Mouse (Mus musculus) limb, embryonic 14.5 days (tissue): ENCODE measurements around the gene Snx18. TPM values are rescaled to one million over a fixed set of nuclear protein-coding genes. Genes with fewer than 3 reads are reported as not detected.

Experiments used
- ATAC-seq: fragments of 200-750 bp; cut with Nextera tagmentation; 2 replicates; pipeline ENCODE4 v1.8.0; 2017; ENCODE audit warnings: low read depth, moderate number of reproducible peaks, moderate TSS enrichment; ENCODE audit not compliant: low FRiP score
- DNase-seq: peaks from one replicate; pipeline ENCODE4 v3.0.0-alpha.2; 2015; ENCODE audit warnings: low spot score
- H3K27ac ChIP-seq: fragments of 300-500 bp; sonication (generic); replicated peaks from 2 replicates; pipeline ENCODE4 v1.5.1; 2014; ENCODE audit warnings: low read depth, mild to moderate bottlenecking, low read length, moderate library complexity, mixed read lengths
- H3K27me3 ChIP-seq: fragments of 300-500 bp; sonication (generic); 2 replicates; pipeline ENCODE4 v1.6.1; 2014; ENCODE audit warnings: low read length, mixed read lengths; ENCODE audit not compliant: control insufficient read depth, insufficient read depth
- H3K36me3 ChIP-seq: fragments of 300-500 bp; sonication (generic); 2 replicates; pipeline ENCODE4 v1.6.1; 2014; ENCODE audit warnings: mild to moderate bottlenecking, low read length, moderate library complexity, mixed read lengths; ENCODE audit not compliant: control insufficient read depth, insufficient read depth
- H3K4me1 ChIP-seq: fragments of 300-500 bp; sonication (generic); 2 replicates; pipeline ENCODE4 v1.6.1; 2014; ENCODE audit warnings: antibody characterized with exemption, low read length, mixed read lengths; ENCODE audit not compliant: control insufficient read depth, insufficient read depth
- H3K4me2 ChIP-seq: fragments of 300-500 bp; sonication (generic); replicated peaks from 2 replicates; pipeline ENCODE4 v1.6.1; 2014; ENCODE audit warnings: low read depth, mild to moderate bottlenecking, low read length, moderate library complexity; ENCODE audit not compliant: severe bottlenecking
- H3K4me3 ChIP-seq: fragments of 300-500 bp; sonication (generic); replicated peaks from 2 replicates; pipeline ENCODE4 v1.5.1; 2014; ENCODE audit warnings: low read length
- H3K9ac ChIP-seq: fragments of 300-500 bp; sonication (generic); 2 replicates; pipeline ENCODE4 v1.6.1; 2014; ENCODE audit warnings: mild to moderate bottlenecking, low read depth, low read length, moderate library complexity; ENCODE audit not compliant: severe bottlenecking
- H3K9me3 ChIP-seq: fragments of 300-500 bp; sonication (generic); 2 replicates; pipeline ENCODE4 v1.6.1; 2016; ENCODE audit warnings: low read length; ENCODE audit not compliant: control insufficient read depth
- POLR2A ChIP-seq: fragments of 200-500 bp; IDR thresholded peaks from 2 replicates; pipeline ENCODE4 v1.8.0; 2012; ENCODE audit warnings: inconsistent platforms, mild to moderate bottlenecking, moderate library complexity, borderline replicate concordance; ENCODE audit not compliant: insufficient read depth, insufficient read length; ENCODE audit errors: extremely low read depth
- WGBS: fragments of 180-500 bp; shearing (Covaris S2); extraction: QIAGEN DNeasy Blood & Tissue Kit; methylation state at CpG from one replicate; pipeline ENCODE4 v1.1.7; 2014; 5-methylcytosine and 5-hydroxymethylcytosine counted together
- polyA plus RNA-seq, 2 experiments: library from polyadenylated mRNA; depleted of rRNA in 1 of 2; stranded (reverse) in 1 of 2; unstranded in 1 of 2; fragments of >200 nt; fragmentation: Nextera tagmentation in 1 of 2; extraction: Ambion mirVana in 1 of 2; gene quantifications; 2 replicates each; pipeline versions ENCODE4 v1.2.1 to v1.2.3; 2012 to 2014

The Snx18 gene
- polyA plus RNA-seq, 2 experiments = 23.8 to 37.4 TPM

DNA sequence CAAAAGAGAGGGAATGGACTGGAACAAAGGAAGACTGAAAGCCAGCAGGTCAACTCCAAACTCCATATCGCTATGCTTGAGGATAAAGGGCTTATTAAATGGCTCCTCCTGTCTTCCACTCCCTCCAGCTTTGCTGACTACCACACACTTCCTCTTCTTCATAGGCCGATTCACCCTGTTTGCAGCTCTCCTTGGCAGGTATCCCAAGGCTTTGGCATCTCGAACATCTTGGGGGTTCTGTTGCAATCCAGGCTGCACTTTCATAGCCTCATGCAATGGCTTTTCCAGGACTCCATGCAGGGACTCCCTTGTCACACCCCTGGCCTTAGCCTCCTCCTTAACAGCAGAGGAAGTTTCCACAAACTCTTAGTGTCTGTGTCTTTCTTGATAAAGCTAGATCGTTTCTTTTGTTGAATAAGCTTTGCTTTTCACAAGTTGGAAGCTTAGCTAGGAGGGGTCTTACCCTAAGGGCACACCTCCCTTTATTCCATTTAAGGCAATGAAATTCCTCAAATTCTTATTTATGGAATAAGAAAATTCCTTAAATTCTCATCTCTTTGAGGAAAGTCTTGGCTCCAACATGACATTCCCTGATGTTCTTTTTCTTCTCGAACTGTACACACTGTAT is 64.6 kb downstream of the Snx18 start:
- Histone ChIP-seq H3K4me1 (peaks cover 4% of the 10 kb centered on the region; the same call in 1 of the 2 replicates), H3K9ac (no peak overlapping the region), H3K4me3 (no peak overlapping the region), H3K4me2 (no peak overlapping the region), H3K27me3 (no peaks in the 10 kb centered on the region), H3K36me3 (no peaks in the 10 kb centered on the region), H3K9me3 (no peaks in the 10 kb centered on the region), H3K27ac (no peak overlapping the region)
- DNase-seq (no peak), ATAC-seq (no peak)
- 78% methylated on average over 5 of the region's 5 CpGs for WGBS
- no peak for TF ChIP-seq POLR2A

DNA sequence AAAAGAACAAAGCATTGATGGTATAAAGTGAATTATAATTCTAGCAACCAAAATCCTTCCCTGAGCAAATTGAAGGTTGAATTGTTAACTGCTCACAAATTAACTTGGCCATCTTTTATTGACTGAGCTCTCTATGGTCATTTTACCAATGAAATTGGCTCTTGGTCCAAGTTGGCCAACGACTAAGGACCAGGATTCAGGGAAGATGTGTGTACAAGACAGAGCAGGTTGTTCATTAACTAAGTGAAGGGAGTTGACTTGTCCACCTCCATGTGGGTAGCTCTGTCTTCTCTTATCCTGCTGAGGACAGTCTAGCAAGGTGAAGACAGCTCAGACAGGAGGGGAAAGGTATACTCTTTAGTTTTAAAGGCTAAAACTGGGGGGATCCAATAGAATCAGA is 66.0 kb downstream of the Snx18 start:
- DNase-seq = no peak
- H3K4me2 ChIP-seq = no peak overlapping the region
- no peak overlapping the region for H3K27ac ChIP-seq
- H3K27me3 ChIP-seq = no peaks in the 10 kb centered on the region
- H3K9ac ChIP-seq = no peak overlapping the region
- no peaks in the 10 kb centered on the region for H3K9me3 ChIP-seq
- peaks cover 4% of the 10 kb centered on the region; the same call in 1 of the 2 replicates for H3K4me1 ChIP-seq
- H3K4me3 ChIP-seq = no peak overlapping the region
- WGBS = 79% methylated on average over 1 of the region's 1 CpGs
- H3K36me3 ChIP-seq = no peaks in the 10 kb centered on the region
- TF ChIP-seq POLR2A = no peak
- ATAC-seq = no peak

DNA sequence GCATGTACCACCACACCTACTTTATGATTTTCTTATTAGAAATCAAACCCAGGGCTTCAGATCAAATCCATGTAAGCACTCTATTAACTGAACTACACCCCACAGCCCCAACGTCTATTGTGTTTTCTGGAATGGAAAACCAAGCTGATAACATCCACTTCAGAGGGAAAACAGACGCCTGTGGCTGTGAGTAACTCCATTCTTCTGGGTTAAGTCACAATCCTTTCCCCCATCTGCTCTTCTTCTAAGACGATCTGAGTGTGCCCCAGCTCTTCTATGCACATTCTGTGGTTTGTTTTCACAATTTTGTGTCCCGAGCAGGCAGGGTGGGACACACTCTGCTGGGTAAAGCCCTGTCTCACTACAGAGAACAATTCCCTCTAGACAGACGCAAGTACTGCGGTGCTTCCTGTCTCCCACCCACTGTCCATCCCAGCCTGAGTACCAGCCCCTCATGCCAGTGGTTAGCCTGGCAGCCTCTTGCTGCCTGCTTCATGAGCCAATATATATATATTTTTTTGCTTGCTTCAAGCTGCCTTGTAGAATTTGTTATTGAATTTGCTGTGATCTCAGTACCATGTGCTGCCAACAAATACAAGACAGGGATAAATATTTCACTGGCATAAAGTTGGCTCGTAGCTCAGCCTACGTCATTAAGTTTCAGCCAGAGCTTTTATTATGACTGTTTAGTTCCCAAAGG is 67.3 kb downstream of the Snx18 start:
- Histone ChIP-seq H3K9me3 (no peaks in the 10 kb centered on the region), H3K9ac (no peak overlapping the region), H3K36me3 (no peaks in the 10 kb centered on the region), H3K27ac (no peak overlapping the region), H3K4me2 (no peak overlapping the region), H3K27me3 (no peaks in the 10 kb centered on the region), H3K4me1 (peaks cover 4% of the 10 kb centered on the region; the same call in 1 of the 2 replicates), H3K4me3 (no peak overlapping the region)
- ATAC-seq (no peak), DNase-seq (no peak)
- WGBS = 53% methylated on average over 8 of the region's 8 CpGs
- no peak for TF ChIP-seq POLR2A

DNA sequence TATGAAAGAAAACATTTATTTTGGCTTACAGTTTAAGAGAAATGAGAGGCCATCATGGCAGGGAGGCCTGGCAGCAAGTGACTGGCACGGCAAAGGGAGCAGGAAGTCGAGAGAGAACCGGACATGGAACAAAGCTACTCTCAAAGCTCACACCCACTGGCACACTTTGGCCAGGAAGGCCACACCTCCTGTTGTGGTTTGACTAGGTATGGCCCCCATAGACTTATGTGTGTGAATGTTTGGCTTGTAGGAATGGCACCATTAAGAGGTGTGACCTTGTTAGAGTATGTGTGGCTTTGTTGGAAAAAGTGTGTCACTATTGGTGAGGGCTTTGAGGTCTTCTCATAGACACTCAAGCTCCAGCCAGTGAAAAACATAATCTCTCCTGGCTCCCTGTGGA is 69.3 kb downstream of the Snx18 start:
- no peak for TF ChIP-seq POLR2A
- no peak for ATAC-seq
- no peak for DNase-seq

DNA sequence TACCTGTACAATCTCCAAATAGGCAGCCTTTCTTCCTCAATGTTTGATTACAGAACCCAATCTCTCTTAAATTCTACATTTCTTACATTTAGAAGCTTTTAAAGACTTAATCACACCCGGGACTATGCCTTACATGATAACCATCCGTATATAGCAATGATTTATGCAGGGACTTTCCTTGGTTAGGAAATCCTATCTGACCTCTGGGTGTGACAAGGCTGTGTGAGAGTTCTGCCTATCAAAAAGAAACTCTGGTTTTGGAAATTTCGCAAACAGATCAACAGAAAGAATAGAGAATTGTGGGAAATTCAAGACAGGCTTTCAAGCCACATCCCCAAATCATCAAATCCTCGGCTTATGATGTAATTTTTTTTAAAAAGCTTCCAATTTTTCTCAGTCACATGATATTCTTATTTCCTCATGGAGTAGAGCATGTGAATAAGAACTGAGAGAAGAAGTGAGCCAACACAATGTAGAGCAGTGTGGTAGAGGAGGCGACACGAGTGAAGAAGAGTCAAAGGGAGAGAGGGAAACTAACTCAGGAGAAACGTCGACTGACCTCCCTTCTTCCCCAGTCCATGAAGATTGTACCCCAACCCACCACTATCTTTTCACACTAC is 70.4 kb downstream of the Snx18 start:
- H3K4me1 ChIP-seq = peaks cover 4% of the 10 kb centered on the region; the same call in 1 of the 2 replicates
- H3K9ac ChIP-seq = no peak overlapping the region
- H3K4me2 ChIP-seq = no peak overlapping the region
- H3K27ac ChIP-seq = no peak overlapping the region
- ATAC-seq (no peak), DNase-seq (no peak)
- 79% methylated on average over 8 of the region's 8 CpGs for WGBS
- H3K4me3 ChIP-seq = no peak overlapping the region
- no peaks in the 10 kb centered on the region for H3K36me3 ChIP-seq
- H3K9me3 ChIP-seq = no peaks in the 10 kb centered on the region
- no peaks in the 10 kb centered on the region for H3K27me3 ChIP-seq
- TF ChIP-seq POLR2A = no peak

More for the DNA sequence above, 69.3 kb downstream of the Snx18 start:
- H3K9ac ChIP-seq = no peak overlapping the region
- no peak overlapping the region for H3K27ac ChIP-seq
- H3K4me3 ChIP-seq = no peak overlapping the region
- H3K4me2 ChIP-seq = no peak overlapping the region
- no peaks in the 10 kb centered on the region for H3K27me3 ChIP-seq
- 89% methylated on average over 3 of the region's 3 CpGs for WGBS
- H3K4me1 ChIP-seq = peaks cover 4% of the 10 kb centered on the region; the same call in 1 of the 2 replicates
- no peaks in the 10 kb centered on the region for H3K36me3 ChIP-seq
- no peaks in the 10 kb centered on the region for H3K9me3 ChIP-seq
